Mouse (Mus musculus) gastrocnemius, postnatal 36 days (tissue): ENCODE results near the gene Cdk5r1. TPM values are rescaled to one million over a fixed set of nuclear protein-coding genes. Genes with fewer than 3 reads are reported as not detected.
A peak's percentile ranks its signal among the peaks of the same experiment; 100 is the strongest.

Experiments
- DNase-seq, 2 experiments: peaks; one replicate each; pipeline ENCODE4 v3.0.0; 2022
- intact Hi-C: fragments of 180-260 bp; cut with DNase I; formaldehyde crosslinking; loops from one replicate; pipeline ENCODE4 v1.15.1; 2025
- total RNA-seq, 2 experiments: library from RNA; stranded (reverse); gene quantifications; 2 replicates each; pipeline ENCODE4 v1.2.3; 2021

The Cdk5r1 gene
- total RNA-seq, 2 experiments from 2014 or later: 0.47 to 0.89 TPM

GRCm38 (mm10) chr11:80499550-80499952, 22.7 kb downstream of the Cdk5r1 start:
- no peak for DNase-seq
- intact Hi-C loops: no loop called here

- intact Hi-C loops: no loop called here
- DNase-seq: no peak
These were observed 26.5 kb downstream of the Cdk5r1 start for GRCm38 (mm10) chr11:80503281-80503680.

- no peak for DNase-seq
- intact Hi-C loops: no loop called here
These were observed 27.1 kb downstream of the Cdk5r1 start for GRCm38 (mm10) chr11:80503726-80504452.

- DNase-seq: no peak
- intact Hi-C loops: no loop called here
These were observed 27.9 kb downstream of the Cdk5r1 start for GRCm38 (mm10) chr11:80504519-80505385.

GRCm38 (mm10) chr11:80505581-80505980, 28.8 kb downstream of the Cdk5r1 start:
- no peak for DNase-seq
- intact Hi-C loops: no loop called here

- DNase-seq: no peak
- intact Hi-C loops: no loop called here
These were observed 29.7 kb downstream of the Cdk5r1 start for GRCm38 (mm10) chr11:80506483-80506882.

- no peak for DNase-seq
- intact Hi-C loops: no loop called here
These were observed 31.0 kb downstream of the Cdk5r1 start for GRCm38 (mm10) chr11:80507791-80508190.

GRCm38 (mm10) chr11:80508361-80509175, 31.7 kb downstream of the Cdk5r1 start:
- intact Hi-C loops: no loop called here
- DNase-seq: peak in 1 of 2 experiments; percentile 42

GRCm38 (mm10) chr11:80509176-80509506, 32.3 kb downstream of the Cdk5r1 start:
- no peak for DNase-seq
- intact Hi-C loops: no loop called here

- no peak for DNase-seq
- intact Hi-C loops: no loop called here
These were observed 33.3 kb downstream of the Cdk5r1 start for GRCm38 (mm10) chr11:80510124-80510523.

- intact Hi-C loops: no loop called here
- no peak for DNase-seq
These were observed 35.7 kb downstream of the Cdk5r1 start for GRCm38 (mm10) chr11:80512313-80513056.

GRCm38 (mm10) chr11:80513796-80514195, 37.0 kb downstream of the Cdk5r1 start:
- intact Hi-C loops: no loop called here
- DNase-seq: no peak

- DNase-seq: no peak
- intact Hi-C loops: no loop called here
These were observed 38.5 kb downstream of the Cdk5r1 start for GRCm38 (mm10) chr11:80515346-80515745.

GRCm38 (mm10) chr11:80515895-80516294, 39.1 kb downstream of the Cdk5r1 start:
- intact Hi-C loops: no loop called here
- DNase-seq: no peak

GRCm38 (mm10) chr11:80518421-80519367, 41.9 kb downstream of the Cdk5r1 start:
- DNase-seq: no peak
- intact Hi-C loops: no loop called here

- DNase-seq: no peak
- intact Hi-C loops: no loop called here
These were observed 44.3 kb downstream of the Cdk5r1 start for GRCm38 (mm10) chr11:80521148-80521547.

GRCm38 (mm10) chr11:80522852-80523251, 46.0 kb downstream of the Cdk5r1 start:
- no peak for DNase-seq
- intact Hi-C loops: no loop called here

- no peak for DNase-seq
- intact Hi-C loops: no loop called here
These were observed 46.6 kb downstream of the Cdk5r1 start for GRCm38 (mm10) chr11:80523410-80523809.

GRCm38 (mm10) chr11:80524213-80524612, 47.4 kb downstream of the Cdk5r1 start:
- no peak for DNase-seq
- intact Hi-C loops: no loop called here
